Mouse (Mus musculus): ENCODE data around the gene Chdh. TPM values are rescaled to one million over a fixed set of nuclear protein-coding genes. Genes with fewer than 3 reads are reported as not detected.

Chdh gene
- polyA plus RNA-seq, 1 experiment from 2014 or later: 0.17 TPM

- Histone ChIP-seq H3K4me1 (no peaks in the 10 kb centered on the region), H3K9me3 (no peaks in the 10 kb centered on the region), H3K4me3 (no peak overlapping the region), H3K27me3 (replicated peaks; ENCODE audit: low read depth, poor library complexity, severe bottlenecking) (no peaks in the 10 kb centered on the region), H3K27ac (replicated peaks) (no peak overlapping the region), H3K36me3 (replicated peaks) (no peaks in the 10 kb centered on the region)
- DNase-seq (ENCODE audit: low spot score): no peak
- 84% methylated on average over 8 of the region's 8 CpGs for WGBS
Observed at GRCm38 (mm10) chr14:30045704-30046220, 36.9 kb downstream of the Chdh start.

GRCm38 (mm10) chr14:30046976-30047375 lies 38.2 kb downstream of the Chdh start:
- H3K36me3 ChIP-seq (replicated peaks): no peaks in the 10 kb centered on the region
- no peaks in the 10 kb centered on the region for H3K27me3 ChIP-seq (replicated peaks; ENCODE audit: low read depth, poor library complexity, severe bottlenecking)
- no peak overlapping the region for H3K27ac ChIP-seq (replicated peaks)
- no peak overlapping the region for H3K4me3 ChIP-seq
- no peak for DNase-seq (ENCODE audit: low spot score)
- H3K9me3 ChIP-seq: no peaks in the 10 kb centered on the region
- H3K4me1 ChIP-seq: no peaks in the 10 kb centered on the region
- 91% methylated on average over 4 of the region's 4 CpGs for WGBS

GRCm38 (mm10) chr14:30048049-30048448 lies 39.2 kb downstream of the Chdh start:
- WGBS: 90% methylated on average over 3 of the region's 3 CpGs
- H3K36me3 ChIP-seq (replicated peaks): no peaks in the 10 kb centered on the region
- no peak overlapping the region for H3K27ac ChIP-seq (replicated peaks)
- H3K9me3 ChIP-seq: no peaks in the 10 kb centered on the region
- H3K4me1 ChIP-seq: no peaks in the 10 kb centered on the region
- H3K27me3 ChIP-seq (replicated peaks; ENCODE audit: low read depth, poor library complexity, severe bottlenecking): no peaks in the 10 kb centered on the region
- DNase-seq (ENCODE audit: low spot score): no peak
- no peak overlapping the region for H3K4me3 ChIP-seq

- no peaks in the 10 kb centered on the region for H3K9me3 ChIP-seq
- no peak overlapping the region for H3K4me3 ChIP-seq
- no peaks in the 10 kb centered on the region for H3K36me3 ChIP-seq (replicated peaks)
- no peaks in the 10 kb centered on the region for H3K4me1 ChIP-seq
- no peak overlapping the region for H3K27ac ChIP-seq (replicated peaks)
- WGBS: 92% methylated on average over 8 of the region's 8 CpGs
- no peak for DNase-seq (ENCODE audit: low spot score)
- no peaks in the 10 kb centered on the region for H3K27me3 ChIP-seq (replicated peaks; ENCODE audit: low read depth, poor library complexity, severe bottlenecking)
Observed at GRCm38 (mm10) chr14:30050280-30050679, 41.5 kb downstream of the Chdh start.

- no peaks in the 10 kb centered on the region for H3K27me3 ChIP-seq (replicated peaks; ENCODE audit: low read depth, poor library complexity, severe bottlenecking)
- no peak overlapping the region for H3K27ac ChIP-seq (replicated peaks)
- H3K4me3 ChIP-seq: no peak overlapping the region
- no peaks in the 10 kb centered on the region for H3K36me3 ChIP-seq (replicated peaks)
- 86% methylated on average over 7 of the region's 7 CpGs for WGBS
- H3K4me1 ChIP-seq: peaks cover 6% of the 10 kb centered on the region; the same call in 1 of the 2 replicates
- no peaks in the 10 kb centered on the region for H3K9me3 ChIP-seq
- DNase-seq (ENCODE audit: low spot score): no peak
Observed at GRCm38 (mm10) chr14:30054922-30055321, 46.1 kb downstream of the Chdh start.

GRCm38 (mm10) chr14:30056031-30056766 lies 47.4 kb downstream of the Chdh start:
- Histone ChIP-seq H3K27ac (replicated peaks) (no peak overlapping the region), H3K4me3 (no peak overlapping the region)
- 80% methylated on average over 13 of the region's 13 CpGs for WGBS

GRCm38 (mm10) chr14:30064864-30065263 lies 56.0 kb downstream of the Chdh start:
- 83% methylated on average over 2 of the region's 2 CpGs for WGBS
- no peaks in the 10 kb centered on the region for H3K36me3 ChIP-seq (replicated peaks)
- no peak overlapping the region for H3K4me3 ChIP-seq
- H3K9me3 ChIP-seq: no peaks in the 10 kb centered on the region
- no peaks in the 10 kb centered on the region for H3K27me3 ChIP-seq (replicated peaks; ENCODE audit: low read depth, poor library complexity, severe bottlenecking)
- DNase-seq (ENCODE audit: low spot score): no peak
- no peaks in the 10 kb centered on the region for H3K4me1 ChIP-seq
- H3K27ac ChIP-seq (replicated peaks): no peak overlapping the region

More at GRCm38 (mm10) chr14:30056031-30056766, 47.4 kb downstream of the Chdh start:
- no peaks in the 10 kb centered on the region for H3K36me3 ChIP-seq (replicated peaks)
- H3K9me3 ChIP-seq: no peaks in the 10 kb centered on the region
- H3K4me1 ChIP-seq: peaks cover 6% of the 10 kb centered on the region; the same call in 1 of the 2 replicates
- H3K27me3 ChIP-seq (replicated peaks; ENCODE audit: low read depth, poor library complexity, severe bottlenecking): no peaks in the 10 kb centered on the region
- no peak for DNase-seq (ENCODE audit: low spot score)

GRCm38 (mm10) chr14:30066752-30067151 lies 57.9 kb downstream of the Chdh start:
- no peak overlapping the region for H3K4me3 ChIP-seq
- no peaks in the 10 kb centered on the region for H3K4me1 ChIP-seq
- no peaks in the 10 kb centered on the region for H3K9me3 ChIP-seq
- no peak overlapping the region for H3K27ac ChIP-seq (replicated peaks)
- no peak for DNase-seq (ENCODE audit: low spot score)
- WGBS: 81% methylated on average over 12 of the region's 12 CpGs
- no peaks in the 10 kb centered on the region for H3K36me3 ChIP-seq (replicated peaks)
- H3K27me3 ChIP-seq (replicated peaks; ENCODE audit: low read depth, poor library complexity, severe bottlenecking): no peaks in the 10 kb centered on the region

GRCm38 (mm10) chr14:30068566-30068965 lies 59.7 kb downstream of the Chdh start:
- Histone ChIP-seq H3K4me3 (no peak overlapping the region), H3K4me1 (no peaks in the 10 kb centered on the region), H3K27me3 (replicated peaks; ENCODE audit: low read depth, poor library complexity, severe bottlenecking) (no peaks in the 10 kb centered on the region), H3K36me3 (replicated peaks) (no peaks in the 10 kb centered on the region), H3K27ac (replicated peaks) (no peak overlapping the region), H3K9me3 (no peaks in the 10 kb centered on the region)
- no peak for DNase-seq (ENCODE audit: low spot score)
- WGBS: 84% methylated on average over 3 of the region's 3 CpGs

GRCm38 (mm10) chr14:30075268-30075887 lies 66.6 kb downstream of the Chdh start:
- Histone ChIP-seq H3K9me3 (no peaks in the 10 kb centered on the region), H3K27ac (replicated peaks) (no peak overlapping the region), H3K4me1 (0 out of 2 replicates have a peak, but pooled peaks cover 3% of the 10 kb centered on the region), H3K4me3 (no peak overlapping the region), H3K36me3 (replicated peaks) (no peaks in the 10 kb centered on the region), H3K27me3 (replicated peaks; ENCODE audit: low read depth, poor library complexity, severe bottlenecking) (no peaks in the 10 kb centered on the region)
- WGBS: 88% methylated on average over 7 of the region's 7 CpGs
- DNase-seq (ENCODE audit: low spot score): no peak

- H3K4me3 ChIP-seq: no peak overlapping the region
- DNase-seq (ENCODE audit: low spot score): peak; percentile 10
- H3K4me1 ChIP-seq: 0 out of 2 replicates have a peak, but pooled peaks cover 3% of the 10 kb centered on the region
- H3K36me3 ChIP-seq (replicated peaks): no peaks in the 10 kb centered on the region
- whole genome bisulfite sequencing: 76% methylated on average over 15 of the region's 15 CpGs
- no peaks in the 10 kb centered on the region for H3K27me3 ChIP-seq (replicated peaks; ENCODE audit: low read depth, poor library complexity, severe bottlenecking)
- H3K27ac ChIP-seq (replicated peaks): no peak overlapping the region
- H3K9me3 ChIP-seq: no peaks in the 10 kb centered on the region
Observed at GRCm38 (mm10) chr14:30078115-30078808, 69.4 kb downstream of the Chdh start.

GRCm38 (mm10) chr14:30079729-30080128 lies 70.9 kb downstream of the Chdh start:
- no peak overlapping the region for H3K27ac ChIP-seq (replicated peaks)
- no peaks in the 10 kb centered on the region for H3K36me3 ChIP-seq (replicated peaks)
- no peaks in the 10 kb centered on the region for H3K27me3 ChIP-seq (replicated peaks; ENCODE audit: low read depth, poor library complexity, severe bottlenecking)
- 73% methylated on average over 4 of the region's 4 CpGs for WGBS
- DNase-seq (ENCODE audit: low spot score): no peak
- H3K9me3 ChIP-seq: no peaks in the 10 kb centered on the region
- H3K4me1 ChIP-seq: 0 out of 2 replicates have a peak, but pooled peaks cover 3% of the 10 kb centered on the region
- H3K4me3 ChIP-seq: no peak overlapping the region
